13 mouse cellular contexts compared by ENCODE assay signal in the genomic region with DNA sequence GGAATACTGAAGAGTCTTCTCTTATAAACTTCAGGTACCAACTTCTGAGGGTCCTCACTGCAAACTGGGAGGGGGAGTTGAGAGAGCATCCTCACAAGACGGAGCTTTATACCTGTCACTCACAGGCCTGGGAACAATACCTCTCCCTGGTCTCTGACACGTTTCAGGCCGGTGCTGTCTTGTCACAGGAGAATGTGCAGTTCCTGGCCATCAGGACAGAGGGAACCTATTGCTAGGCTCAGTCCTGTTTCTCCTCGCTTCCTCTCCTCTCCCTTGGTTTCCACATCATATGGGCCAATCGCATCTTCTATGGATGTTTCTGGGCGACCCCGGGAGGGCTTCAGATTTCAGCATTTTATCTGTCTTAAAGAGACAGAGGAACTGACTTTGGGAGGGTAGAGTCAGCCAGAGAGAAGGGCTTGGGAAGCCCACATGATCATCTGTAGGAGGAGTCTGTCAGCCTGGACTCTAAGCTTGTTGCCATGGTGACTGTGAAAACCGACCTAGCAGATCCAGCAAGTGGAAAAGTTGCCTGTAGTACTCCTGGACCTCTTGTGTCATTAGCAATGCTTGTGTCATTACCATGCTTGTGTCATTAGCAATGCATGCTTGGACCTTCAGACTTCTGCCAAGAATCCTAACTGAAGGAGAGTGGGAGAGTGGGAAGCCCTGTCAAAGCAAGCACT. TPM values are rescaled to one million over a fixed set of nuclear protein-coding genes. Genes with fewer than 3 reads are reported as not detected.
A peak's percentile ranks its signal among the peaks of the same experiment; 100 is the strongest.
DNase-seq lines count a peak whose midpoint lies in the region; ATAC-seq lines count a peak whose summit lies in the region.
"Had no signal": no experiment of that assay in that cellular context is flagged by ENCODE, and none has a peak within 500 bp of the region (broad histone marks: within the 10 kb centered on the region; RNA-seq: fewer than 3 reads in every experiment).

No protein-coding gene starts in this region.

- H3K4me1 ChIP-seq in neural tube, embryonic 14.5 days (ENCODE audit: control insufficient read depth, insufficient read depth, low read length), result no peaks in the 10 kb centered on the region
- H3K4me1 ChIP-seq in hindbrain, embryonic 10.5 days (replicated peaks), result peaks cover 11% of the 10 kb centered on the region
- peaks cover 6% of the 10 kb centered on the region for H3K4me1 ChIP-seq in heart, embryonic 10.5 days
- H3K4me1 ChIP-seq: embryonic facial prominence, embryonic 15.5 days; limb, embryonic 15.5 days had no signal

- no peaks in the 10 kb centered on the region for H3K36me3 ChIP-seq in neural tube, embryonic 14.5 days (ENCODE audit: control insufficient read depth, insufficient read depth, low read length)
- peaks cover 7% of the 10 kb centered on the region; the same call in 1 of the 2 replicates for H3K36me3 ChIP-seq in hindbrain, embryonic 10.5 days
- H3K36me3 ChIP-seq in heart, embryonic 10.5 days, result no peaks in the 10 kb centered on the region
- H3K36me3 ChIP-seq: embryonic facial prominence, embryonic 15.5 days; limb, embryonic 15.5 days had no signal

- no peak for DNase-seq in neural tube, embryonic 10.5 days (ENCODE audit: extremely low spot score, low spot score)
- peak; percentile 23 for DNase-seq in hindbrain, embryonic 10.5 days (ENCODE audit: low spot score)
- peak; percentile 40 for DNase-seq in kidney, postnatal 14 days
- no peak for DNase-seq in adrenal gland, postnatal 36 days
- no peak for DNase-seq in heart, embryonic 10.5 days (ENCODE audit: low spot score)
- no peak for DNase-seq in thymus, postnatal 4 days
- DNase-seq: gastrocnemius, postnatal 14 days; lung, postnatal 10 days; right cerebral cortex, adult 18-20 months had no signal

- H3K4me2 ChIP-seq in neural tube, embryonic 14.5 days (ENCODE audit: low read depth, low read length), result no peak overlapping the region
- H3K4me2 ChIP-seq: embryonic facial prominence, embryonic 15.5 days; limb, embryonic 15.5 days had no signal

- no peak overlapping the region for H3K4me3 ChIP-seq in neural tube, embryonic 14.5 days (ENCODE audit: low read depth, low read length)
- H3K4me3 ChIP-seq in hindbrain, embryonic 10.5 days, result no peak overlapping the region
- H3K4me3 ChIP-seq in heart, embryonic 10.5 days, result no peak overlapping the region
- H3K4me3 ChIP-seq: embryonic facial prominence, embryonic 15.5 days; limb, embryonic 15.5 days had no signal

- no peaks in the 10 kb centered on the region for H3K9me3 ChIP-seq in neural tube, embryonic 14.5 days (ENCODE audit: control insufficient read depth, low read length)
- peaks cover 22% of the 10 kb centered on the region for H3K9me3 ChIP-seq in hindbrain, embryonic 10.5 days
- 0 out of 2 replicates have a peak, but pooled peaks cover 3% of the 10 kb centered on the region for H3K9me3 ChIP-seq in heart, embryonic 10.5 days
- H3K9me3 ChIP-seq: embryonic facial prominence, embryonic 15.5 days; limb, embryonic 15.5 days had no signal

- H3K9ac ChIP-seq in neural tube, embryonic 14.5 days (replicated peaks; ENCODE audit: low read depth, low read length), result no peak overlapping the region
- H3K9ac ChIP-seq: embryonic facial prominence, embryonic 15.5 days; limb, embryonic 15.5 days had no signal

- H3K27me3 ChIP-seq in neural tube, embryonic 14.5 days (ENCODE audit: control insufficient read depth, insufficient read depth, low read length), result no peaks in the 10 kb centered on the region
- H3K27me3 ChIP-seq in hindbrain, embryonic 10.5 days (ENCODE audit: insufficient read depth, poor library complexity, severe bottlenecking), result no peaks in the 10 kb centered on the region
- H3K27me3 ChIP-seq in heart, embryonic 10.5 days (ENCODE audit: insufficient read depth, poor library complexity, severe bottlenecking), result no peaks in the 10 kb centered on the region
- H3K27me3 ChIP-seq: embryonic facial prominence, embryonic 15.5 days; limb, embryonic 15.5 days had no signal

- H3K27ac ChIP-seq in neural tube, embryonic 14.5 days (ENCODE audit: low read depth, low read length), result no peak overlapping the region
- peak overlapping the region; percentile 41 for H3K27ac ChIP-seq in hindbrain, embryonic 10.5 days
- H3K27ac ChIP-seq in heart, embryonic 10.5 days, result no peak overlapping the region
- H3K27ac ChIP-seq: embryonic facial prominence, embryonic 15.5 days; limb, embryonic 15.5 days; stomach, postnatal 0 days had no signal

- peak; percentile 72; the same call in 1 of the 2 replicates for ATAC-seq in neural tube, embryonic 14.5 days (ENCODE audit: low read depth)

- 29% methylated on average over 8 of the region's 8 CpGs for WGBS in neural tube, embryonic 14.5 days
- 22% methylated on average over 8 of the region's 8 CpGs for WGBS in hindbrain, embryonic 10.5 days
- 27% methylated on average over 8 of the region's 8 CpGs for WGBS in heart, embryonic 10.5 days

RNA-seq across cellular contexts. Expression of a gene that starts 59.9 kb away (rescaled TPM):
- 73.7 and 74.4 TPM in 2 replicates for polyA plus RNA-seq in neural tube, embryonic 14.5 days (2014; fragmentation: Nextera tagmentation; extraction: Ambion mirVana)
- 8.5 and 12.7 TPM in 2 replicates for polyA plus RNA-seq in hindbrain, embryonic 10.5 days (2016; fragmentation: Nextera tagmentation; extraction: Ambion mirVana)
- under 1 TPM; 0.36 to 0.96 TPM for total RNA-seq in adrenal gland, postnatal 36 days (2021)
- 6.9 and 7.9 TPM in 2 replicates for polyA plus RNA-seq in heart, embryonic 10.5 days (2016; fragmentation: Nextera tagmentation; extraction: Ambion mirVana)

Comparison
In these comparisons a context has a peak if more than half of its experiments do, and no peak if none do; other contexts are left out.
1. DNase-seq: peak in hindbrain, embryonic 10.5 days (single experiment) and kidney, postnatal 14 days (single experiment); none in neural tube, embryonic 10.5 days (single experiment), adrenal gland, postnatal 36 days (0 of 2), heart, embryonic 10.5 days (single experiment) and thymus, postnatal 4 days (single experiment).